Mouse (Mus musculus): ENCODE results near the gene Adamtsl5. TPM values are rescaled to one million over a fixed set of nuclear protein-coding genes. Genes with fewer than 3 reads are reported as not detected.
"Not testable (repeated sequence)": the region's sequence is repeated elsewhere in the genome, so short reads cannot be mapped to it uniquely, and the experiment has no call there.

Gene Adamtsl5
- polyA plus RNA-seq, 1 experiment from 2014 or later, result 0.09 TPM

GRCm38 (mm10) chr10:80350292-80350691 is 2.1 kb upstream of the Adamtsl5 start:
- Histone ChIP-seq H3K9me3 (ENCODE audit: control insufficient read depth, low read length) (no peaks in the 10 kb centered on the region), H3K4me3 (ENCODE audit: low read depth, low read length) (no peak overlapping the region), H3K9ac (replicated peaks; ENCODE audit: low read depth, low read length) (no peak overlapping the region), H3K4me1 (ENCODE audit: control insufficient read depth, insufficient read depth, low read length) (no peaks in the 10 kb centered on the region), H3K36me3 (ENCODE audit: control insufficient read depth, insufficient read depth, low read length) (no peaks in the 10 kb centered on the region), H3K27me3 (ENCODE audit: control insufficient read depth, insufficient read depth, low read length) (peaks cover 51% of the 10 kb centered on the region), H3K27ac (ENCODE audit: low read depth, low read length) (no peak overlapping the region), H3K4me2 (ENCODE audit: low read depth, low read length) (no peak overlapping the region)
- peak; percentile 71 for ATAC-seq (ENCODE audit: low read depth)
- under 1% methylated on average over 7 of the region's 7 CpGs for WGBS

GRCm38 (mm10) chr10:80348981-80349380 is 769 bp upstream of the Adamtsl5 start:
- WGBS, result 18% methylated on average over 26 of the region's 26 CpGs
- H3K27me3 ChIP-seq (ENCODE audit: control insufficient read depth, insufficient read depth, low read length), result peaks cover 57% of the 10 kb centered on the region
- H3K4me2 ChIP-seq (ENCODE audit: low read depth, low read length), result no peak overlapping the region
- no peak overlapping the region for H3K9ac ChIP-seq (replicated peaks; ENCODE audit: low read depth, low read length)
- no peaks in the 10 kb centered on the region for H3K36me3 ChIP-seq (ENCODE audit: control insufficient read depth, insufficient read depth, low read length)
- no peak overlapping the region for H3K4me3 ChIP-seq (ENCODE audit: low read depth, low read length)
- H3K9me3 ChIP-seq (ENCODE audit: control insufficient read depth, low read length), result no peaks in the 10 kb centered on the region
- no peaks in the 10 kb centered on the region for H3K4me1 ChIP-seq (ENCODE audit: control insufficient read depth, insufficient read depth, low read length)
- no peak for ATAC-seq (ENCODE audit: low read depth)
- H3K27ac ChIP-seq (ENCODE audit: low read depth, low read length), result no peak overlapping the region

- 12% methylated on average over 15 of the region's 17 CpGs for WGBS
- H3K4me1 ChIP-seq (ENCODE audit: control insufficient read depth, insufficient read depth, low read length), result 0 out of 2 replicates have a peak, but pooled peaks cover 3% of the 10 kb centered on the region
- H3K4me2 ChIP-seq (ENCODE audit: low read depth, low read length), result no peak overlapping the region
- H3K36me3 ChIP-seq (ENCODE audit: control insufficient read depth, insufficient read depth, low read length), result no peaks in the 10 kb centered on the region
- H3K9ac ChIP-seq (replicated peaks; ENCODE audit: low read depth, low read length), result no peak overlapping the region
- H3K4me3 ChIP-seq (ENCODE audit: low read depth, low read length), result no peak overlapping the region
- no peak for ATAC-seq (ENCODE audit: low read depth)
- no peak overlapping the region; the same call in 1 of the 2 replicates for H3K27ac ChIP-seq (ENCODE audit: low read depth, low read length)
- no peaks in the 10 kb centered on the region for H3K9me3 ChIP-seq (ENCODE audit: control insufficient read depth, low read length)
- H3K27me3 ChIP-seq (ENCODE audit: control insufficient read depth, insufficient read depth, low read length), result peaks cover 58% of the 10 kb centered on the region
These were observed 671 bp downstream of the Adamtsl5 start for GRCm38 (mm10) chr10:80347514-80347967.

GRCm38 (mm10) chr10:80345929-80346328 is 2.3 kb downstream of the Adamtsl5 start:
- H3K4me1 ChIP-seq (ENCODE audit: control insufficient read depth, insufficient read depth, low read length); H3K9ac ChIP-seq (replicated peaks; ENCODE audit: low read depth, low read length); H3K36me3 ChIP-seq (ENCODE audit: control insufficient read depth, insufficient read depth, low read length); H3K9me3 ChIP-seq (ENCODE audit: control insufficient read depth, low read length); H3K4me3 ChIP-seq (ENCODE audit: low read depth, low read length); H3K27ac ChIP-seq (ENCODE audit: low read depth, low read length); H3K4me2 ChIP-seq (ENCODE audit: low read depth, low read length); ATAC-seq (ENCODE audit: low read depth): not testable (repeated sequence)
- H3K27me3 ChIP-seq (ENCODE audit: control insufficient read depth, insufficient read depth, low read length), result peaks cover 73% of the 10 kb centered on the region
- WGBS, result 84% methylated on average over 5 of the region's 6 CpGs

GRCm38 (mm10) chr10:80345122-80345521 is 3.1 kb downstream of the Adamtsl5 start:
- Histone ChIP-seq H3K4me1 (ENCODE audit: control insufficient read depth, insufficient read depth, low read length) (peaks cover 7% of the 10 kb centered on the region; the same call in 1 of the 2 replicates), H3K27ac (ENCODE audit: low read depth, low read length) (no peak overlapping the region), H3K9ac (replicated peaks; ENCODE audit: low read depth, low read length) (no peak overlapping the region), H3K36me3 (ENCODE audit: control insufficient read depth, insufficient read depth, low read length) (no peaks in the 10 kb centered on the region; the same call in 1 of the 2 replicates), H3K4me2 (ENCODE audit: low read depth, low read length) (no peak overlapping the region), H3K27me3 (ENCODE audit: control insufficient read depth, insufficient read depth, low read length) (peaks cover 78% of the 10 kb centered on the region), H3K9me3 (ENCODE audit: control insufficient read depth, low read length) (no peaks in the 10 kb centered on the region), H3K4me3 (ENCODE audit: low read depth, low read length) (no peak overlapping the region)
- ATAC-seq (ENCODE audit: low read depth), result no peak
- WGBS, result 2% methylated on average over 16 of the region's 16 CpGs

- Histone ChIP-seq H3K4me3 (ENCODE audit: low read depth, low read length) (no peak overlapping the region), H3K27ac (ENCODE audit: low read depth, low read length) (no peak overlapping the region), H3K4me2 (ENCODE audit: low read depth, low read length) (no peak overlapping the region), H3K36me3 (ENCODE audit: control insufficient read depth, insufficient read depth, low read length) (no peaks in the 10 kb centered on the region; the same call in 1 of the 2 replicates), H3K4me1 (ENCODE audit: control insufficient read depth, insufficient read depth, low read length) (peaks cover 10% of the 10 kb centered on the region; the same call in 1 of the 2 replicates), H3K9me3 (ENCODE audit: control insufficient read depth, low read length) (no peaks in the 10 kb centered on the region), H3K9ac (replicated peaks; ENCODE audit: low read depth, low read length) (no peak overlapping the region), H3K27me3 (ENCODE audit: control insufficient read depth, insufficient read depth, low read length) (peaks cover 69% of the 10 kb centered on the region)
- ATAC-seq (ENCODE audit: low read depth), result no peak
- 40% methylated on average over 9 of the region's 9 CpGs for WGBS
These were observed 4.0 kb downstream of the Adamtsl5 start for GRCm38 (mm10) chr10:80344131-80344661.

- 23% methylated on average over 13 of the region's 13 CpGs for WGBS
- H3K27ac ChIP-seq (ENCODE audit: low read depth, low read length), result no peak overlapping the region
- H3K4me3 ChIP-seq (ENCODE audit: low read depth, low read length), result peak overlapping the region; percentile 25; the same call in 1 of the 2 replicates
- ATAC-seq (ENCODE audit: low read depth), result peak; percentile 13; the same call in 1 of the 2 replicates
- H3K36me3 ChIP-seq (ENCODE audit: control insufficient read depth, insufficient read depth, low read length), result no peaks in the 10 kb centered on the region; the same call in 1 of the 2 replicates
- no peak overlapping the region for H3K9ac ChIP-seq (replicated peaks; ENCODE audit: low read depth, low read length)
- peaks cover 10% of the 10 kb centered on the region; the same call in 1 of the 2 replicates for H3K4me1 ChIP-seq (ENCODE audit: control insufficient read depth, insufficient read depth, low read length)
- H3K9me3 ChIP-seq (ENCODE audit: control insufficient read depth, low read length), result no peaks in the 10 kb centered on the region
- peaks cover 63% of the 10 kb centered on the region for H3K27me3 ChIP-seq (ENCODE audit: control insufficient read depth, insufficient read depth, low read length)
- H3K4me2 ChIP-seq (ENCODE audit: low read depth, low read length), result peak overlapping the region; percentile 40
These were observed 4.8 kb downstream of the Adamtsl5 start for GRCm38 (mm10) chr10:80343425-80343895.

- Histone ChIP-seq H3K9ac (replicated peaks; ENCODE audit: low read depth, low read length) (no peak overlapping the region), H3K27ac (ENCODE audit: low read depth, low read length) (no peak overlapping the region), H3K36me3 (ENCODE audit: control insufficient read depth, insufficient read depth, low read length) (no peaks in the 10 kb centered on the region; the same call in 1 of the 2 replicates), H3K27me3 (ENCODE audit: control insufficient read depth, insufficient read depth, low read length) (peaks cover 57% of the 10 kb centered on the region), H3K4me3 (ENCODE audit: low read depth, low read length) (peak overlapping the region; percentile 25; the same call in 1 of the 2 replicates), H3K9me3 (ENCODE audit: control insufficient read depth, low read length) (no peaks in the 10 kb centered on the region), H3K4me2 (ENCODE audit: low read depth, low read length) (peak overlapping the region; percentile 40), H3K4me1 (ENCODE audit: control insufficient read depth, insufficient read depth, low read length) (peaks cover 10% of the 10 kb centered on the region; the same call in 1 of the 2 replicates)
- under 1% methylated on average over 33 of the region's 33 CpGs for WGBS
- ATAC-seq (ENCODE audit: low read depth), result peak; percentile 52
These were observed 5.3 kb downstream of the Adamtsl5 start for GRCm38 (mm10) chr10:80342749-80343424.

- peak; percentile 45; the same call in 1 of the 2 replicates for ATAC-seq (ENCODE audit: low read depth)
- H3K9ac ChIP-seq (replicated peaks; ENCODE audit: low read depth, low read length), result no peak overlapping the region
- H3K4me3 ChIP-seq (ENCODE audit: low read depth, low read length), result peak overlapping the region; percentile 25; the same call in 1 of the 2 replicates
- H3K4me1 ChIP-seq (ENCODE audit: control insufficient read depth, insufficient read depth, low read length), result peaks cover 10% of the 10 kb centered on the region; the same call in 1 of the 2 replicates
- no peaks in the 10 kb centered on the region for H3K9me3 ChIP-seq (ENCODE audit: control insufficient read depth, low read length)
- peak overlapping the region; percentile 40; the same call in 1 of the 2 replicates for H3K4me2 ChIP-seq (ENCODE audit: low read depth, low read length)
- peaks cover 52% of the 10 kb centered on the region for H3K27me3 ChIP-seq (ENCODE audit: control insufficient read depth, insufficient read depth, low read length)
- H3K27ac ChIP-seq (ENCODE audit: low read depth, low read length), result no peak overlapping the region
- 1% methylated on average over 26 of the region's 26 CpGs for WGBS
- no peaks in the 10 kb centered on the region; the same call in 1 of the 2 replicates for H3K36me3 ChIP-seq (ENCODE audit: control insufficient read depth, insufficient read depth, low read length)
These were observed 5.9 kb downstream of the Adamtsl5 start for GRCm38 (mm10) chr10:80342305-80342748.

All from neural tube, embryonic 14.5 days (tissue).